Mouse (Mus musculus) heart, postnatal 0 days (tissue): ENCODE data around the gene Coa4.

Experiments
- CTCF ChIP-seq: IDR thresholded peaks from 2 replicates; pipeline ENCODE4 v1.5.1; 2016; ENCODE audit warnings: antibody characterized with exemption, control low read depth, low read depth
- EP300 ChIP-seq: IDR thresholded peaks from 2 replicates; pipeline ENCODE4 v1.6.1; 2016; ENCODE audit warnings: antibody characterized with exemption, low read depth

- no peak for TF ChIP-seq CTCF
- peak; percentile 48; the same call in 1 of the 2 replicates for TF ChIP-seq EP300
Measured at GRCm38 (mm10) chr7:100500276-100500977, 36.4 kb upstream of the Coa4 start.
